Comparison of ENCODE assay signal across 8 mouse cellular contexts in the genomic region with DNA sequence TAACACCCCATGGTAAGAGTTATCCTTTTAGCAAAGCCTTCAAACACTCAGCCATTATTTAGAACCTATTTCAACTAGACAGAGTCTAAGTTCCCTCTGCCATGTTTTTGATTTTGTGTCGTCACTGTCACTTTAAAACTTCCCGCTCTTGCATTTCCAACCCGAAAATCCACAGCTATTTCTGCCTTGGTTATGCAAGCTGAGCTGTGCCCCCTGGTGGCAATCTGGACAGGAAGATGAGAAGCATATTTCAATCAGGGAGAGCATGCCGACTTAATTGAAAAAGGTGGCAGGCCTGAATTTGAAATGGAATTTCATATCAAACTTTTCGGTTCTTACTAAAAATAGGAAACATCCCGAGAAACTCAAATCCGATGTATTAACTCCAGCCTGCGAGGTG. TPM values are rescaled to one million over a fixed set of nuclear protein-coding genes. Genes with fewer than 3 reads are reported as not detected.
DNase-seq lines count a peak whose midpoint lies in the region; ATAC-seq lines count a peak whose summit lies in the region.

No protein-coding gene starts in this region.

- peak; percentile 45 for DNase-seq in gastrocnemius, postnatal 10 days
- no peak for DNase-seq in gastrocnemius, postnatal 36 days
- peak; percentile 11 for DNase-seq in A20 (ENCODE audit: low read depth, low spot score)
- peak; percentile 26 for DNase-seq in cerebellum, adult 11 months
- peak; percentile 51 to 62 for DNase-seq in frontal cortex, postnatal 25 days (ENCODE audit: low spot score in 2 of 2)
- DNase-seq in left cerebral cortex, postnatal 4 days = peak; percentile 88
- peak; percentile 34 for DNase-seq in retina, postnatal 7 days (ENCODE audit: low read depth, low spot score)

- intact Hi-C loops in gastrocnemius, postnatal 36 days (cut with DNase I) = no loop called here
- intact Hi-C loops in left cerebral cortex, postnatal 4 days (cut with DNase I) = no loop called here

- no peak for ATAC-seq in megakaryocyte-erythroid progenitor cell, adult 5-6 weeks (replicated peaks; ENCODE audit: low FRiP score, low TSS enrichment, poor library complexity, severe bottlenecking)

RNA-seq across cellular contexts. Expression of gene Nuf2, which starts 35.6 kb away (rescaled TPM):
- total RNA-seq in gastrocnemius, postnatal 10 days (2021) = 1 to 10 TPM; 6.8 to 8.4 TPM
- under 1 TPM; 0.69 to 0.76 TPM for total RNA-seq in gastrocnemius, postnatal 36 days (2021)
- total RNA-seq in left cerebral cortex, postnatal 4 days (2021) = 1 to 10 TPM; 9.0 to 9.2 TPM
- total RNA-seq in megakaryocyte-erythroid progenitor cell, adult 5-6 weeks (2014; fragmentation: Nextera tagmentation) = 42.9 and 52.0 TPM in 2 replicates
- 111 and 119 TPM in 2 replicates for total RNA-seq in megakaryocyte-erythroid progenitor cell, adult 5-6 weeks (2017)

Comparison
In these comparisons a context has a peak if more than half of its experiments do, and no peak if none do; other contexts are left out.
1. DNase-seq: peak in gastrocnemius, postnatal 10 days (single experiment), A20 (single experiment), cerebellum, adult 11 months (single experiment), frontal cortex, postnatal 25 days (2 of 2), left cerebral cortex, postnatal 4 days (single experiment) and retina, postnatal 7 days (single experiment); none in gastrocnemius, postnatal 36 days (0 of 2).
2. RNA of gene Nuf2, which starts 35.6 kb away (total RNA-seq): 42.9 to 119 TPM in megakaryocyte-erythroid progenitor cell, adult 5-6 weeks; 9.0 to 9.2 TPM in left cerebral cortex, postnatal 4 days, 6.8 to 8.4 TPM in gastrocnemius, postnatal 10 days and 0.69 to 0.76 TPM in gastrocnemius, postnatal 36 days; every median in the first group is over 4 times any median in the second.